Mouse (Mus musculus): ENCODE measurements at regions not wholly inside any gene's neighbourhood (a gene's known extent, or its start where the extent isn't known, plus 50 kb on each side); places are given as distances from the start of the nearest gene placed in this dataset.
"Not testable (repeated sequence)": the region's sequence is repeated elsewhere in the genome, so short reads cannot be mapped to it uniquely, and the experiment has no call there.

DNA sequence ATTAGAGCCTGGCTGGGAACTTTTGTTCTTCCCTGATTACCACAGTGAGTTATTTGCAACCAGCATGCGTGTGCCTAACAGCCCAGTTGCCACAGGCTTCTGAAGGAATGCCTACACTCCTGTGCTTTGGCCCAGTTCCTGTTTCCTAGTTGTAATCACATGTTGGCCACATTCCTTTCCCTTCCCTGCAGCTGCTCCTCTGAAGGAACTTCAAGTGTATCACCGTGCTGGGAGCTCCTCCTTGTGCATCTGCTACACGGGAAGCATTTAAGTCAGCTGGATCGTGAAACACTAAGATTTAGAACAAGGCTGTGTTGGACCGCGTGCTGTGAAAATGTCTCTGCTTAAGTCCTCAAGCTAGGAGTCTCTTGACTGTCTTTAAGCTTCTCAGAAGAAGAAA is 302.3 kb upstream of the Cntn5 start:
- no peak for ATAC-seq (replicated peaks; ENCODE audit: poor library complexity)

DNA sequence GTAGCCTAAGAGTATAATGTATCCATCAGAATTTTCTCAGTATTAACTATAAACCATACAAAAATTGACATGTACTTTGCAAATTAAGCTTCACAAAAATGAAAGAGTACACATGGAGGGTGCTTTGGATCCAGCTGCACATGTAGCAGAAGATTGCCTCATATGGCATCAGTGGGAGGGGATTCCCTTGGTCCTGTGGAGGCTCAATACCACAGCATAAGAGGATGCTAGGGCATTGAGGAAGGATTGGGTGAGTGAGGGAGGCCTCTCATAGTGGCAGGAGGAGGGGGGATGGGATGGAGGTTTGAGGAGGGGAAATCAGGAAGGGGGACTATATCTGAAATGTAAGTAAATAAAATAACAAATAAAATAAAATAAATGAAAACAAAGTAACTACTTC is 301.7 kb upstream of the Cntn5 start:
- ATAC-seq (replicated peaks; ENCODE audit: poor library complexity): no peak

DNA sequence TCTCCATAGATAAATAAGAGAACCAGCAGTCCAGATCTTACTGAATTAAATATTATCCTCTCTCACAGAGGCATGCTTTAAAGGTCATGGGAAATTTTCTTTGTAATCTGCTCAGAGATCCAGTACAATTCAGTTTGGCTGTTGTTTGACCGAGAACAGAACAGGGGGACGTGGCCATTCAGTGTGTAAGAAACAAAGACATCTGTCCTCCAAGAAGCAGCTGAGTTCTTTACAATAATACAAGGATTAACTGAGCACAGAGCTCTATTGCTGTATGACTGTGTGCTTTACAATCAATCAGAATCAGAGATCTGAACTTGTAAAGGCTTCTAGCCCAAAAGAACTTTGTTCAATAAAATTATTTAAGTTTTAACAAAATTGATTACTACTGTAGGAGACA is 287.6 kb upstream of the Cntn5 start:
- ATAC-seq (replicated peaks; ENCODE audit: poor library complexity): no peak

DNA sequence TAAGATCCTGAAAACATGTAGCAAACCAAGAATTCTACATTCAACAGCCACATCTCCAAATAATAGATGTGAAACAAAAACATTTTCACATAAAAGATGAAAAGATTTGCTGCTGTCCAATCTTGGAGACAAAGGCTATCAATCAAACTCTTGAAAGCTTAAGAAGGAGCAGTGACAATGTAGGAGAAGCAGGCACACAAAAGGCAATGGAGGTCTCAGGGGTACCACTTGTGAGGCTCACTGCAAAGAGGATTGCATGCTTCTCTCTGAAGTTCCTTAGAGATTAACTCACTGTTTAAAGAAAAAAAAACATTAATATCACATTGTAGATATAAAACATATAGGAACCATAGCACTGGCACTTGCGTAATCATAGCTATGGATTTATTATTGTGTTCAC is 241.2 kb upstream of the Cntn5 start:
- no peak for ATAC-seq (replicated peaks; ENCODE audit: poor library complexity)

DNA sequence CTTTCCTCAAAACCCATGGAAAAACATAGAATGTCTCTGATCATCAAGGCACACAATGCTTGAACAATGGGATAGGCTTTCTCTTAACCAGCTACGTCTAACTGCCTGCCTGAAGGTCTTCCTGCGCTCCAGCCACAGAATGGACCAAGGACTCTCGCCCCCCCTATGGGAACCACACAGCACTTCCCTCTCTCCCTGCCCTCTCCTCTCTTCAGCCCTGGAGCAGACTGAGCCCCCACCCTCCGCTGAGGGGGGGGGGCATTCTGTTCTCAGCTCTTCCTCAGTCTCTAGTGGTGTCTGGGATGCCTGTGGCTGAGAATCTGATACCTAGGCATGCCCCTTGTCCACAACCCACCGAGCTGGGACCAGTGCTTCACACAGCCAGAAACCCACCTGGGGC is 222.3 kb upstream of the Cntn5 start:
- ATAC-seq (replicated peaks; ENCODE audit: poor library complexity): no peak

DNA sequence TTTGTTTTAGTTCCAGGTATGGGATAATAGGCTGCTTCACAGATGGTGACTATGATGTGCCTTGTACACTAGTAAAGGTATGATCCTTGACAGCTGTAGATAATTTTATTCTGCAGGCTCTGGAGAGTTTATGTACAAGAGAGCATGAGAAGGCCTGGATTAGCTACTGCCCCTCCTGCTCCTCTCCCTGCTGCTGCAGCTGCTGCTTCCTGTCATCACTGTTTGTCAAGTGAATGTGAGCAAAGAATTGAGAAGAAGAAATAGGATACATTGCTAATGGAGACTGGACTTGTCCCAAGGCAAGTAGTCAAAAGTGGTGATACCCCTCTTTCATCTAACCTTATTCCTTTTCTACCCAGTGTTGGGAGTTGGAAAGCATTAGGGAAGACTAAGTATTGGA is 214.6 kb upstream of the Cntn5 start:
- no peak for ATAC-seq (replicated peaks; ENCODE audit: poor library complexity)

DNA sequence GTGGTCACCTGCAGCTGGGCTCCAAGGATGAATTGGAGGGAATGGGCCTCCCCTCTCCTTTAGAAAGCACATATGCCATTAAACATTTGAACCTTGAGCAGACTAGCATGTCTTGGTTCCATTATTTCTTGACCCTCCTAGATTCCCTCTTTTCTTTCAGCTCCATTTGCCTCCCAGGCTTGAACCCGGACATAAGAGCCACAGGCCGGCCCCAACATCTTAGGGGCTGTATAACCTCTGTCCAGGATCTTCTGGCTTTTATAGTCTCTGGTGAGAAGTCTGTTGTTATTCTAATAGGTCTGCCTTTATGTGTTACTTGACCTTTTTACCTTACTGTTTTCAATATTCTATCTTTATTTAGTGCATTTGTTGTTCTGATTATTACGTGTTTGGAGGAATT is 203.3 kb upstream of the Cntn5 start:
- not testable (repeated sequence) for ATAC-seq (replicated peaks; ENCODE audit: poor library complexity)

DNA sequence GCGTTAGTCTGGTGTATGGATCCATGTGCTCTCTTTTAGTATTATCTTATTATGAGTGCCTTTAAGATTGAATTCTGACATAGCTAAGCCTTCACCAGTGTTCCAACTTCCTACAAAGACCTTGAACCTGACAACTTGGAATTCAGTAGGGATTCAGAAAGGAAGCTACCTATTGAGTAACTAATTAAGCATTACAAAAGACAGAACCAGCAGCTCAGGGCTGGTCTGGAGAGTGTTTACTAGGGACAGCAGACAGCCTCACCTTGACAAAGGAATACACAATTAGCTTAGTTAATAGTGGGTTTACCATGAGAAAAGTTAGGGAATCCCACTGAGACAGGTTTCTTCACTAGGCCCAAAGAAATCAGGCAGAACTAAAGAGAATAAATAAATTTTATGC is 202.6 kb upstream of the Cntn5 start:
- not testable (repeated sequence) for ATAC-seq (replicated peaks; ENCODE audit: poor library complexity)

DNA sequence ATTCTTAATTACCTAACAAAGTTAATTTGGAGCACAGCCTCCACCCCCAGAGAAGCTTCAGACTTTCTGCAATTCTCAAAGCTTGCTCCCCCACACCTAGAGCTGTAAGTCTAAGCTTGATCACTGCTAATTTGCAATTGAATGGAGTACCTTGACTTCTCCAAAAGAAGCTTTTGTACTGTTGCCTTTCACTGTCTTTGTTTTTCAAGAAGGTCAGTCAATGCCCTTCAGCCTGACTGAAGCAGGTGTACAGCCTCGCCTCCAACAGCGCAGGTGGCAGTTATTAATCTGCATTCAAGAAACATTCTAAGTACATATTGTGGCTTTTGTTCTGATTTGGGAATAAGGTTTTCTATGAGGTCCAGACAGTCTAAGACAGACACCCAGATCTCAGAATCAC is 201.7 kb upstream of the Cntn5 start:
- ATAC-seq (replicated peaks; ENCODE audit: poor library complexity): no peak

DNA sequence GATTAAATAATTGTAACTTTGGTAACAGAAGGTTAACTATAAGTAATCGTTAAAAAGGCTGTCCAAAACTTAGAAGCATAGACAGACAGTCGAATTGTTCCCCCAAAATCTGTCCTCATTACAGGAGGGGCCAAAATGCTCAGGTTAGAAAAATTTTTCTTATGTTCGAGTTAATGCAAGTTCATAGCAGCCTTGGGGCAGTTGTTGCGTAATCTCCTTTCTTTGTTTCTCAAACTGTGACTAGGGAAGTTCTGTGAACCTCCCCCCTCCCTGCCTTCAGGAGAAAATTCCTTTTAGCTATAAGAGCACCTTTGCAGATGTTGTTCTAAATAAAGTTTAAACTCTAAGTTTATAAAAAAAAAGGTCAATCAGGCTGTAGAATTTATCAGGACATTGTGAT is 198.9 kb upstream of the Cntn5 start:
- ATAC-seq (replicated peaks; ENCODE audit: poor library complexity): no peak

DNA sequence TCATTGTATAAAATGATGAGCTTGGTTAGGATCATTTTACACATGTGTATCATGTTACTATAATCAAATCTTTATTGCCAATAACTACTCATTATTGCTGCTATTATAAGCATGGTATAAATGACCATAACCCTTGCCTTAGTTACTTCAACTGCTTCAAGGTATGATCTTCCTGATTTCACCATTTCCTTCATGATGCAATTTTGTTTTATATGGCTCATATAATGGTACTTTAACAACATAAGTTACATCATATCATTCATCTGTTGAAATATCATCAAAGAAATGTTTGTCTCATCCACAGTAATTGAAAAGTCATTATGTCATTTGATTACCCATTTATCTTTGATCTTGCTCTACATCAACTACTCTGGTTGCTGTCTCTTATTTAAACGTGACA is 188.3 kb upstream of the Cntn5 start:
- ATAC-seq (replicated peaks; ENCODE audit: poor library complexity): no peak

DNA sequence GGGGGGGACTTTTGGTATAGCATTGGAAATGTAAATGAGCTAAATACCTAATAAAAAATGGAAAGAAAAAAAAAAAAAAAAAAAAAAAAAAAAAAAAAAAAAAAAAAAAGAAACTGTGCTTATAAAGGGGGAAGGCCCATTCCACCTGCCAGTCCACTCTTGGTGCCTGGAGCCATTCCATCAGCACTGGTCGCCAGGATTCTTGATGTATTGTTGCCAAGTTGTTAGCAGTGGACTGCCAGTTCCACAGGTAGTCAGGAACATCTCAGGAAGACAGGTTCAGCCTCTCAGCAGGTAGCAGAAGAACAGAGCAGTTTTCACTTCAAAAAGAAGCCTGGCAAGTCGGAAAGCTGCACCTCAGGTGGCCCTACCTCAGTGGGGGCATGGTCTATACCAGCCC is 162.6 kb upstream of the Cntn5 start:
- ATAC-seq (replicated peaks; ENCODE audit: poor library complexity): not testable (repeated sequence)

DNA sequence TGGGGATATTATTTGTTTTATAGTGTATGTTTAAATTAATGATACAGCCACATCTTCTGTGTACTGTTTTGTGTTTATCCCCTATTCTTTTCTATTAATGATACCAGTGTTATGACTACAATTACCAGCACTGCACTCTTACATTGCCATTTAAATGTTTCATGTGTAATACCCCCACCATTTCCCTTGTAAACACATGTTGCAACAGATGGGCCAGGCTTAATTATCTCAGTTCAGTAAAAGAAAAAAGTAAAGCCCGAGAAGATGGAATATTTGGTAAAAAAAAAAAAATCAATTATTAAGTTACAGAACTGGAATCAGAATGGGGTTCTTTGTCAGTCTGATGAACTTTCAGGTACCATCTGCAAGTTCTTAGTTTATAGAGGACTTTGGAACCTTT is 158.3 kb upstream of the Cntn5 start:
- ATAC-seq (replicated peaks; ENCODE audit: poor library complexity): no peak
